Comparison of ENCODE assay signal across 22 mouse cellular contexts in genomic region chr10:120921501-120921900, GRCm38 (mm10).
"Had no signal": no experiment of that assay in that cellular context is flagged by ENCODE, and none has a peak within 500 bp of the region (broad histone marks: within the 10 kb centered on the region; RNA-seq: fewer than 3 reads in every experiment).

No protein-coding gene starts in this region.

- DNase-seq: kidney, adult 8-10 months; kidney, postnatal 14 days; kidney, postnatal 4 days; liver, postnatal 0 days; lung, embryonic 14.5 days; right cerebral cortex, adult 18-20 months; right cerebral cortex, postnatal 14 days; right cerebral cortex, postnatal 4 days; thymus, adult 18-20 months; thymus, postnatal 36 days had no signal

- H3K27ac ChIP-seq: kidney, embryonic 15.5 days; limb, embryonic 12.5 days; limb, embryonic 15.5 days; liver, embryonic 14.5 days; macrophage; midbrain, embryonic 12.5 days; midbrain, embryonic 15.5 days; neural tube, embryonic 12.5 days; neural tube, embryonic 15.5 days; stomach, postnatal 0 days had no signal

- H3K9ac ChIP-seq: kidney, embryonic 15.5 days; limb, embryonic 12.5 days; limb, embryonic 15.5 days; liver, embryonic 14.5 days; liver, postnatal 0 days; lung, embryonic 14.5 days; midbrain, embryonic 12.5 days; midbrain, embryonic 15.5 days; neural tube, embryonic 12.5 days; neural tube, embryonic 15.5 days had no signal

- H3K9me3 ChIP-seq: kidney, embryonic 15.5 days; limb, embryonic 12.5 days; limb, embryonic 15.5 days; midbrain, embryonic 12.5 days; midbrain, embryonic 15.5 days; neural tube, embryonic 12.5 days; neural tube, embryonic 15.5 days had no signal

- H3K4me2 ChIP-seq: kidney, embryonic 15.5 days; limb, embryonic 12.5 days; limb, embryonic 15.5 days; liver, embryonic 11.5 days; lung, embryonic 14.5 days; midbrain, embryonic 12.5 days; midbrain, embryonic 15.5 days; neural tube, embryonic 12.5 days; neural tube, embryonic 15.5 days had no signal

- ATAC-seq: liver, postnatal 0 days; lung, postnatal 0 days; midbrain, embryonic 15.5 days had no signal

- H3K4me1 ChIP-seq: kidney, embryonic 15.5 days; limb, embryonic 12.5 days; limb, embryonic 15.5 days; midbrain, embryonic 12.5 days; midbrain, embryonic 15.5 days; neural tube, embryonic 12.5 days had no signal

- H3K36me3 ChIP-seq: midbrain, embryonic 15.5 days had no signal

- H3K27me3 ChIP-seq: kidney, embryonic 15.5 days; limb, embryonic 12.5 days; limb, embryonic 15.5 days; midbrain, embryonic 12.5 days; midbrain, embryonic 15.5 days; neural tube, embryonic 12.5 days; neural tube, embryonic 15.5 days had no signal

- H3K4me3 ChIP-seq: kidney, embryonic 15.5 days; limb, embryonic 12.5 days; limb, embryonic 15.5 days; midbrain, embryonic 12.5 days; midbrain, embryonic 15.5 days; neural tube, embryonic 12.5 days; neural tube, embryonic 15.5 days had no signal
